Mouse (Mus musculus) lung, adult 10 weeks (tissue): Measurements from ENCODE around the gene Praf2. TPM values are rescaled to one million over a fixed set of nuclear protein-coding genes. Genes with fewer than 3 reads are reported as not detected.

Experiments used
- polyA plus RNA-seq: library from polyadenylated mRNA; stranded (reverse); fragments of 350-450 nt; fragmentation: Illumina TruSeq; extraction: RNeasy Lipid Tissue Mini Kit (QIAGEN cat#74804); gene quantifications from one replicate; pipeline ENCODE4 v1.2.3, GENCODE M21; 2014; ENCODE audit warnings: low read depth, low replicate concordance; ENCODE audit not compliant: insufficient read depth

Praf2 gene
- polyA plus RNA-seq: 16.3 TPM

DNA sequence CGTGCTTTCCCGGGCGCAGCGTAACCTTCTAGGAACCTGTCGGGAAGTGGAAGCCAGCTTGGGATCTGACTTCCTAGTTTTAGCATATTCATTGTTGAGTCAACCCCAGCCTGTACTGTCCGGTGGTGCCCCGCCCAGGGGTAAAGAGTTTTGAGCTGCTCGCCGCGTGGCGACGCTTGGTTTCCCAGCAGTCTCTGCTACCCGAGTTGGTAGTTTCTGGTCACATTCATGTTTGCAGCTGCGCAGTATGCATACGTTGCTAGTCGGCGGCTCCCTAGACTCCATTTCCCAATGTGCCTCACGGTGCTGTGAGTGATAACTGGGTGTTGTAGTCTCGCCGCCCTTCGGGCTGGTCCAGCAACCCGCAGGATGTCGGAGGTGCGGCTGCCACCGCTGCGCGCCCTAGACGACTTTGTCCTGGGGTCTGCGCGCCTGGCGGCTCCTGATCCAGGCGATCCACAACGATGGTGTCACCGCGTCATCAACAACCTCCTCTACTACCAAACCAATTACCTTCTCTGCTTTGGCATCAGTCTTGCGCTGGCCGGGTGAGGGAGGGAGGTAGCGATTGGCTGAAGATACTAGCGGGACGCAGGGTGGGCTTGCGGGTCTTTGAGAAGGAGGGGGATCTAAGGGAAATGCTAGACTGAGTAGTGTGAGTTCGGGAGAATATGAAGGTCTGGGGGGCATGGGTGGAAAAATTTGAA, at the start of gene Praf2:
Gene Praf2 (plus strand): TSS at position 225 of the 707 bp plus-strand sequence.

DNA sequence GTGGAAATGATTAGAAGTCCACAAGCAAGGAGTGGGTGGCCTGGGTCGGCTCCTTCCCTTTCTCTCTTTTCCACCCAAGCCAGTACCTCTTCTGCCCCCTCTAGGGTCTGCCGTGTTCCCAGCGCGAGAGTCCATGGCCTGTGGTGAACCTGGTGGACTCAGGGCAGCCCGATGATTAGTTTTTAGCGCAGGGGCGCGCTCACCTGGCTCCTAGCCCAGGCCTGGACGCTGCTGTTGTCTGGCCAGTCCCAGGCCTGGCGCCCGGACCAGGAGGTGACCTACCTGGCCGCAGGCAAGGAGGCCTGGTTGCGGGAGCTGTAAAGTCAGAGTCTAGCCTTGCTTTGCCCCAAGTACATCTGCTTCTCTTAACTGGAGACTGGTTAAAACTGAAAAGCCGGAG, 47.4 kb upstream of the Praf2 start, which contains the start of gene Magix:
Gene Magix (minus strand): TSS at position 388 of the 400 bp plus-strand sequence.

DNA sequence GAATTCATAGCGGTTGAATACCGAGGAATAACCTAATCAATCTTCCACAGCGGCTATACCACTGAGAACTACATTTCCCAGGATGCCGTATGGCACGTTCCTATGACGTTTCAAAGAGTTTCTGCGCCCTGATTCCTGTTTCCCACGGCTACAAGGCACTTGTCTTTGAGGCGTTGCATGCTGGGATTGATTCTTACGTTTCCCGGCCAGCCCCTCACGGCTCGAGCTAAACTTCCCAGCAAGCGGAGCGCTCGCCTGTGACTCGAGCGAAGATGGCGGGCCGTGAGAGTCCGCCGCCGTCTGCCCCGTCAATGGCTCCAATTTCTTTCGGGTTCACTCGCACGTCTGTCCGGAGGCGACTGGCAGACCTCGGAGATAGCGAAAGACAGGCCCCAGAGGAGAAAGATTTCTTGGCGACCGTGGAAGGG, 31.3 kb upstream of the Praf2 start, which contains the start of gene Gpkow:
Gene Gpkow (plus strand): TSS at position 178 of the 428 bp plus-strand sequence.

DNA sequence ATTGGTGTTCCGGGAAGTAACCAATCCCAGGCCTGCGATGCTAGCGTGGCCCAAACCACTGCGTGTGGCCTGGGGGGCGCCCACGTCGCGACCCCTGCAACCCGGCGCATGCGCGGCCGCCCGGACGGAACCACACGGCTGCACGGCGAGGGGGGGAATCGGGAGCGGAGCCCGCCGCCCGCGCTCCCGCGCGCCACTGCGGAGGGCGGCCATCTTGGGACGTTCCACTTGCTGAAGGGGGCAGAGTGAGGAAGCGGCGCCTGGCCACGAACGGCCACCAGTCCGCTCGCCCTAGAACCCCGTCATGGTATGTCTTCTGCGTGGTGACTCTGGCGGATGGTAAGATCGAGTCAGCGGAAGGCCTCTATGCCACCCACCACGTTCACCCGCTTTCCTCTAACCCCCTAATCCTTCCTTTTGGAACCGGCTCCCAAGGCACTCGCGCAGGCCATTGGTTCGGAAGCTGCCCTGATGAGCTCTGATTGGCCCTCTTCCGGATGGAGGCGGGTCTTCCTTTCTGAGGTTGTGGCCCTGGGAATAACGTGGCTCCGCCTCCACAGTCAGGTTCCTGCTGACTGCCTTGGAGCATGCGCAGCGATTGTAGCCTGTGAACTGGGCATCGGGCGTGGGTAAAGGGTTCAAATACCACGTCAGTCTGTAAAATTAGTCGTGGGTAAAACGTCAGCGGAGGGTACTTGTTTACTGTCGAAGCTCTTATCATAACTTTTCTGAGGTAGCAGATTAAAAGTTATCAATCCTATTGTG, 13.9 kb upstream of the Praf2 start, which contains the start of gene Wdr45:
Gene Wdr45 (plus strand): TSS at position 199 of the 765 bp plus-strand sequence.

DNA sequence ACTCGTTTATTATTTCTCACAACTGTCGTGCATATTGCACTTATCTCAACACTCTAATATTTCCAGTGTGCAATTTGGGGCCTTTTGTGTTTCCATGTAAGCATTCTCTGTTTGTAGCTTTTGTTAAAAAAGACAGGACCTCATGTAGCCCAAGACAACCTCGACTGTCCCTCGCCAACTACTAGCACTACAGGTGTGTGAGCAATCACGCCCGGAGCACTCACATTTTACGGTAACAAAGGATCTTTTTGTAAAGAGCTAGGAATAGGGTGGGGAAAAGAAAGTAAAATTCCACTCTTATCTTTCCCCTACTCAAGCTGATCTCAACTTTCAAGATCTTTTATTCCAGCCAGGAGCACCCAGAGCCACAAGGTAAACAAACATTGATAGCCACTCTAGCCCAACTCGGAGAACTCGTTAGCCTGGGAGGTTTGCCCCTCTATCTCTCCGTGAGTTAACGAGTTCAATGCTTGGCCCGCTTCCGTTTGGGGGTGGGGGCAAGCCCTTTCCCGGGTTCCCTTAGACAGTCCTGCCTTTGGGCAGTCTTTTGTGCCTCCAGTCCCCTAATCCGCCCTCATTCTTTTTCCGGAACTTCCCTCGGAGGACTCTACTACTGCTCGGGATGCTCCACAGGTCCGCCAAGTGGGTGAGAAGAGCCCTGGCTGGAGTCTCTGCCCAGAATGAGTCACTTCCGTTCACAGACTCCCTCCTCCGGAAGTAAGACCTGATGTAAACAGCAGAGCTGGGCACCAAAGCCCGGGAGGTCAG, 6.5 kb upstream of the Praf2 start, which contains the start of gene Gm45208:
Gene Gm45208 (plus strand): TSS at position 732 of the 768 bp plus-strand sequence.

DNA sequence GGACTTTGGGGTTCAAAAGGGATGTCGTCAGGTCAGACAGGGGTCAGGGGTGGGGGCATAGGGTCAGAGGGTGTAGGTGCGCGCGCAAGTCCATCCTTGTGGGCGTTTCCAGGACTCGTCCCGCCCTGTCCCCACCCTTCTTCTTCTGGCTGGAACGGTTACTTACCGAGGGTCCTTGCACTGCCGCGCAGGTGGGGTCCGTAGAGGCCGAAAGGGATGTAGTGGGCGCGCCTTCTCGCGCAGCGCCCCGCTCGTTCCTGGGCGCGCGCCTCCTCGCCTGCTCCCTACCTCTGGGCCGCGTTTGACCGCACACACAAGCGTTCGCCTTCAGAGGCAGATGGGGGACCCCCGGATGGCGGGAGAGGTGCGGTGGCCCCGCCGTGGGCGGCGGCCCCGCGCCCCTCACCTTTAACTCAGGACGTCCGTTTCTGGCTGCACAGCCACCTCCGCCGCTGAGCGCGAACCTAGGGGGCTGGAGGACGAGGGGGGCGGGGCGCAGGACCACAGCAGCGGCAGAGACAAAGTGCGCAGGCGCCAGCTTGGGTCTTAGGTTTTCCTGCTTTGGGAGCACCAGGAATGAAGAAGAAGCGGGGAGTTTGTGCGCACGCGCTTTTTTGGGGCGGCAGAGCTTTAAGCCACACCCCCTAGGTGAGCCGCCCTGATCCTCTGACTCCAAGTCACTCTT, 22.3 kb downstream of the Praf2 start, which contains the start of gene Ccdc120:
Gene Ccdc120 (minus strand): TSS at position 474 of the 685 bp plus-strand sequence.

DNA sequence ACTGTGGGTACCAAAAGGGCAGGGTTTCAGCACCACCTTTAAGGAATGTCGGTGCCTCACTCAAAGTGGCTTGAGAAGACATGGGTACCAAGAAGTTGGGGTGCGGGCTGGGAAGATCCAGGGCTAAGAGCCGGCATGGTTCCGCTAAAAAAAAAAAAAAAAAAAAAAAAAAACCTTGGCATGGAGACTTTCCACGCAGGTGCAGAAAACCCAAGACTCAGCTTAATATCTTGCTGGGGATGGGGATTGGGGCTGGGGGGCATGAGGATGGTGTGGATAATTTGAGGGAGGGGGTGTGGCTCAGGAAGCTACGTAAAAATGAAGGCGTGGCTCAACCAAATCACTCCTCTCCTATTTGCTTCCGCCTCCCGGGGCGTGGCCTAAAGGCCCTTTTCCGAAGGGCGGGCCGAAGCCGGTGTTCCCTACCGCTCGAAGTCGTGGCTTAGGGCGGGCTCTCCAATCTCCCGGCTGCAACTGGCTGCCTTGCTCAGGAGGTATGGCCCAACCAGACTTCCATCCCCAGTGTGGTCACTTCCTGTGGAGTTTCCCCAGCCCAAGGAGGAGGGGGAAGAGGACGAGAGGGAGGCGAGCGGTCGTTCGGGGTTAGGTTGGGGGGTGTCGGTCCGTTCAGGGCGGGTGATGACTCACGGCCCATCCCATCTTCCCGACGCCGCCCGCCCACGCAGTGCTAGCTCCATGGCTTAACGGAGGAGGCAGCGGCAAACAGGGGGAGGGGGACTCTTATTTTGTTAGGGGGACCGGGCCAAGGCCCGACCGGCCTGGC, 34.1 kb downstream of the Praf2 start, which contains the start of gene Tfe3:
Gene Tfe3 (plus strand): TSS at position 424 of the 784 bp plus-strand sequence.

Other genes with a start within 250 kb of the Praf2 start
- gene Foxp3, start 154.8 kb upstream of the Praf2 start, polyA plus RNA-seq: 0.14 TPM
- gene Ppp1r3f, start 154.2 kb upstream of the Praf2 start, polyA plus RNA-seq: 1.2 TPM
- 11.5 TPM for gene Ccdc22, start 122.9 kb upstream of the Praf2 start, polyA plus RNA-seq
- gene Cacna1f, start 121.4 kb upstream of the Praf2 start, polyA plus RNA-seq: 0.08 TPM
- 4.0 TPM for gene Syp, start 90.0 kb upstream of the Praf2 start, polyA plus RNA-seq
- gene Prickle3, start 71.2 kb upstream of the Praf2 start, polyA plus RNA-seq: 4.0 TPM
- 161 TPM for gene Plp2, start 57.0 kb upstream of the Praf2 start, polyA plus RNA-seq
- 6.1 TPM for gene Magix, start 47.2 kb upstream of the Praf2 start, polyA plus RNA-seq
- 18.2 TPM for gene Gpkow, start 31.3 kb upstream of the Praf2 start, polyA plus RNA-seq
- gene Wdr45, start 14.1 kb upstream of the Praf2 start, polyA plus RNA-seq: 86.4 TPM
- not detected for gene Gm45208, start 6.2 kb upstream of the Praf2 start, polyA plus RNA-seq
- 6.8 TPM for gene Ccdc120, start 22.5 kb downstream of the Praf2 start, polyA plus RNA-seq
- 19.0 TPM for gene Tfe3, start 34.1 kb downstream of the Praf2 start, polyA plus RNA-seq
- 20.6 TPM for gene Gripap1, start 61.3 kb downstream of the Praf2 start, polyA plus RNA-seq
- 0.20 TPM for gene Kcnd1, start 93.8 kb downstream of the Praf2 start, polyA plus RNA-seq
- 30.7 TPM for gene Otud5, start 112.9 kb downstream of the Praf2 start, polyA plus RNA-seq
- gene Pim2, start 149.8 kb downstream of the Praf2 start, polyA plus RNA-seq: 6.7 TPM
- gene Slc35a2, start 155.6 kb downstream of the Praf2 start, polyA plus RNA-seq: 24.4 TPM
- gene Pqbp1, start 170.8 kb downstream of the Praf2 start, polyA plus RNA-seq: 63.7 TPM
- gene Timm17b, start 170.9 kb downstream of the Praf2 start, polyA plus RNA-seq: 46.0 TPM
- not detected for gene Gm10491, start 179.4 kb downstream of the Praf2 start, polyA plus RNA-seq
- gene Gm10490, start 181.1 kb downstream of the Praf2 start, polyA plus RNA-seq: not detected
- gene Pcsk1n, start 191.4 kb downstream of the Praf2 start, polyA plus RNA-seq: 0.17 TPM
- gene Eras, start 200.2 kb downstream of the Praf2 start, polyA plus RNA-seq: not detected
- 3.4 TPM for gene Hdac6, start 219.4 kb downstream of the Praf2 start, polyA plus RNA-seq
- gene Gata1, start 249.6 kb downstream of the Praf2 start, polyA plus RNA-seq: 0.48 TPM